Mouse (Mus musculus): ENCODE measurements around the gene BC030867. TPM values are rescaled to one million over a fixed set of nuclear protein-coding genes. Genes with fewer than 3 reads are reported as not detected.

Gene BC030867
- polyA plus RNA-seq, 1 experiment from 2014 or later = 22.2 TPM

- peaks cover 42% of the 10 kb centered on the region for H3K4me1 ChIP-seq
- ATAC-seq (replicated peaks; ENCODE audit: low FRiP score) = no peak
- WGBS = 87% methylated on average over 8 of the region's 8 CpGs
Observed at GRCm38 (mm10) chr11:102288027-102288804, 39.5 kb downstream of the BC030867 start.

GRCm38 (mm10) chr11:102288913-102289312 is 40.2 kb downstream of the BC030867 start:
- H3K9ac ChIP-seq = no peak overlapping the region
- peaks cover 72% of the 10 kb centered on the region for H3K36me3 ChIP-seq
- 78% methylated on average over 2 of the region's 2 CpGs for WGBS
- H3K4me3 ChIP-seq (replicated peaks) = no peak overlapping the region
- no peaks in the 10 kb centered on the region for H3K27me3 ChIP-seq
- ATAC-seq (replicated peaks; ENCODE audit: low FRiP score) = no peak
- H3K4me1 ChIP-seq = peaks cover 43% of the 10 kb centered on the region
- H3K4me2 ChIP-seq = no peak overlapping the region
- H3K9me3 ChIP-seq (replicated peaks) = no peaks in the 10 kb centered on the region
- H3K27ac ChIP-seq = peak overlapping the region; percentile 23; the same call in 1 of the 2 replicates

More at GRCm38 (mm10) chr11:102288027-102288804, 39.5 kb downstream of the BC030867 start:
- Histone ChIP-seq H3K36me3 (peaks cover 65% of the 10 kb centered on the region), H3K9ac (no peak overlapping the region), H3K4me2 (no peak overlapping the region), H3K27me3 (no peaks in the 10 kb centered on the region), H3K9me3 (replicated peaks) (no peaks in the 10 kb centered on the region), H3K4me3 (replicated peaks) (no peak overlapping the region), H3K27ac (no peak overlapping the region)

GRCm38 (mm10) chr11:102289511-102290100 is 40.9 kb downstream of the BC030867 start:
- peak overlapping the region; percentile 7; the same call in 1 of the 2 replicates for H3K27ac ChIP-seq
- H3K36me3 ChIP-seq = peaks cover 79% of the 10 kb centered on the region
- no peak for ATAC-seq (replicated peaks; ENCODE audit: low FRiP score)
- H3K9ac ChIP-seq = no peak overlapping the region
- H3K4me1 ChIP-seq = peaks cover 47% of the 10 kb centered on the region
- WGBS = 57% methylated on average over 6 of the region's 6 CpGs
- H3K9me3 ChIP-seq (replicated peaks) = no peaks in the 10 kb centered on the region
- H3K27me3 ChIP-seq = no peaks in the 10 kb centered on the region
- no peak overlapping the region for H3K4me3 ChIP-seq (replicated peaks)
- H3K4me2 ChIP-seq = no peak overlapping the region

- H3K4me3 ChIP-seq (replicated peaks) = no peak overlapping the region
- H3K4me2 ChIP-seq = no peak overlapping the region
- ATAC-seq (replicated peaks; ENCODE audit: low FRiP score) = no peak
- peak overlapping the region; percentile 7; the same call in 1 of the 2 replicates for H3K27ac ChIP-seq
- H3K36me3 ChIP-seq = peaks cover 82% of the 10 kb centered on the region
- H3K9me3 ChIP-seq (replicated peaks) = no peaks in the 10 kb centered on the region
- H3K9ac ChIP-seq = no peak overlapping the region
- H3K4me1 ChIP-seq = peaks cover 52% of the 10 kb centered on the region
- WGBS = 89% methylated on average over 4 of the region's 4 CpGs
- no peaks in the 10 kb centered on the region for H3K27me3 ChIP-seq
Observed at GRCm38 (mm10) chr11:102290141-102290540, 41.5 kb downstream of the BC030867 start.

- no peak overlapping the region for H3K9ac ChIP-seq
- WGBS = 67% methylated on average over 11 of the region's 11 CpGs
- no peaks in the 10 kb centered on the region for H3K9me3 ChIP-seq (replicated peaks)
- H3K36me3 ChIP-seq = peaks cover 82% of the 10 kb centered on the region
- no peak for ATAC-seq (replicated peaks; ENCODE audit: low FRiP score)
- no peak overlapping the region for H3K27ac ChIP-seq
- no peak overlapping the region for H3K4me2 ChIP-seq
- no peaks in the 10 kb centered on the region for H3K27me3 ChIP-seq
- peaks cover 49% of the 10 kb centered on the region for H3K4me1 ChIP-seq
- H3K4me3 ChIP-seq (replicated peaks) = no peak overlapping the region
Observed at GRCm38 (mm10) chr11:102291051-102291535, 42.4 kb downstream of the BC030867 start.

- 0 out of 2 replicates have a peak overlapping the region, but pooled peaks have one; percentile 90 for H3K9ac ChIP-seq
- no peaks in the 10 kb centered on the region for H3K27me3 ChIP-seq
- peaks cover 46% of the 10 kb centered on the region for H3K4me1 ChIP-seq
- H3K9me3 ChIP-seq (replicated peaks) = no peaks in the 10 kb centered on the region
- peaks cover 59% of the 10 kb centered on the region for H3K36me3 ChIP-seq
- H3K27ac ChIP-seq = no peak overlapping the region
- no peak overlapping the region for H3K4me3 ChIP-seq (replicated peaks)
- WGBS = 92% methylated on average over 13 of the region's 13 CpGs
- ATAC-seq (replicated peaks; ENCODE audit: low FRiP score) = no peak
- no peak overlapping the region for H3K4me2 ChIP-seq
Observed at GRCm38 (mm10) chr11:102293971-102294370, 45.3 kb downstream of the BC030867 start.

GRCm38 (mm10) chr11:102294416-102294815 is 45.7 kb downstream of the BC030867 start:
- peak overlapping the region; percentile 92; the same call in 1 of the 2 replicates for H3K4me3 ChIP-seq (replicated peaks)
- 0 out of 2 replicates have a peak overlapping the region, but pooled peaks have one; percentile 99 for H3K27ac ChIP-seq
- peaks cover 55% of the 10 kb centered on the region for H3K36me3 ChIP-seq
- no peaks in the 10 kb centered on the region for H3K9me3 ChIP-seq (replicated peaks)
- H3K27me3 ChIP-seq = no peaks in the 10 kb centered on the region
- peaks cover 44% of the 10 kb centered on the region for H3K4me1 ChIP-seq
- no peak for ATAC-seq (replicated peaks; ENCODE audit: low FRiP score)
- H3K9ac ChIP-seq = 0 out of 2 replicates have a peak overlapping the region, but pooled peaks have one; percentile 90
- WGBS = 67% methylated on average over 5 of the region's 5 CpGs
- H3K4me2 ChIP-seq = peak overlapping the region; percentile 83

- 64% methylated on average over 12 of the region's 12 CpGs for WGBS
- no peak for ATAC-seq (replicated peaks; ENCODE audit: low FRiP score)
Observed at GRCm38 (mm10) chr11:102294887-102295597, 46.4 kb downstream of the BC030867 start.

GRCm38 (mm10) chr11:102295598-102296471 is 47.2 kb downstream of the BC030867 start:
- H3K9me3 ChIP-seq (replicated peaks) = no peaks in the 10 kb centered on the region
- peak overlapping the region; percentile 83 for H3K4me2 ChIP-seq
- WGBS = under 1% methylated on average over 46 of the region's 73 CpGs
- peak overlapping the region; percentile 99 for H3K27ac ChIP-seq
- peak overlapping the region; percentile 92 for H3K4me3 ChIP-seq (replicated peaks)
- ATAC-seq (replicated peaks; ENCODE audit: low FRiP score) = peak; percentile 21
- no peaks in the 10 kb centered on the region for H3K27me3 ChIP-seq
- H3K9ac ChIP-seq = peak overlapping the region; percentile 90
- H3K36me3 ChIP-seq = peaks cover 41% of the 10 kb centered on the region
- peaks cover 31% of the 10 kb centered on the region for H3K4me1 ChIP-seq

More at GRCm38 (mm10) chr11:102294887-102295597, 46.4 kb downstream of the BC030867 start:
- Histone ChIP-seq H3K27me3 (no peaks in the 10 kb centered on the region), H3K4me1 (peaks cover 37% of the 10 kb centered on the region), H3K9ac (peak overlapping the region; percentile 90), H3K4me3 (replicated peaks) (peak overlapping the region; percentile 92), H3K36me3 (peaks cover 49% of the 10 kb centered on the region), H3K9me3 (replicated peaks) (no peaks in the 10 kb centered on the region), H3K27ac (peak overlapping the region; percentile 99), H3K4me2 (peak overlapping the region; percentile 83)

- H3K4me1 ChIP-seq = peaks cover 29% of the 10 kb centered on the region
- peak; percentile 96 for ATAC-seq (replicated peaks; ENCODE audit: low FRiP score)
- peak within 1 kb of the TSS; percentile 90 for H3K9ac ChIP-seq
- no peaks in the 10 kb centered on the region for H3K27me3 ChIP-seq
- H3K4me2 ChIP-seq = peak within 1 kb of the TSS; percentile 83
- H3K27ac ChIP-seq = peak within 1 kb of the TSS; percentile 99
- WGBS = under 1% methylated on average over 65 of the region's 125 CpGs
- peak within 1 kb of the TSS; percentile 92 for H3K4me3 ChIP-seq (replicated peaks)
- H3K9me3 ChIP-seq (replicated peaks) = no peaks in the 10 kb centered on the region
- peaks cover 31% of the 10 kb centered on the region for H3K36me3 ChIP-seq
Observed at GRCm38 (mm10) chr11:102296491-102297472, 48.1 kb downstream of the BC030867 start, which contains the start of gene Atxn7l3. Gene Atxn7l3 (minus strand): TSS chr11:102296631.

All from kidney, embryonic 15.5 days (tissue).